Mouse (Mus musculus) testis, adult 2 months (tissue): ENCODE data around the gene Gm37419.

Source experiments
- CTCF ChIP-seq: fragments of 200-500 bp; IDR thresholded peaks from 2 replicates; pipeline ENCODE4 v1.5.1; 2012; ENCODE audit warnings: low read depth, mild to moderate bottlenecking, inconsistent platforms, low read length, moderate library complexity; ENCODE audit not compliant: control insufficient read depth, insufficient read depth, insufficient replicate concordance
- POLR2A ChIP-seq: fragments of 200-500 bp; IDR thresholded peaks from 2 replicates; pipeline ENCODE4 v1.6.1; 2012; ENCODE audit warnings: low read depth, mild to moderate bottlenecking, inconsistent platforms, low read length, moderate library complexity; ENCODE audit not compliant: control insufficient read depth

- TF ChIP-seq CTCF (no peak), POLR2A (no peak)
Observed at GRCm38 (mm10) chr16:23997228-23997627, 8.9 kb downstream of the Gm37419 start.
